Comparison of ENCODE assay signal across 19 mouse cellular contexts in genomic region chr4:149475096-149475495, GRCm38 (mm10). TPM values are rescaled to one million over a fixed set of nuclear protein-coding genes. Genes with fewer than 3 reads are reported as not detected.
"Had no signal": no experiment of that assay in that cellular context is flagged by ENCODE, and none has a peak within 500 bp of the region (broad histone marks: within the 10 kb centered on the region; RNA-seq: fewer than 3 reads in every experiment).

No protein-coding gene starts in this region.

- ATAC-seq: lung, postnatal 0 days had no signal

- H3K4me2 ChIP-seq: kidney, embryonic 15.5 days; liver, embryonic 11.5 days; liver, embryonic 15.5 days had no signal

- H3K9me3 ChIP-seq: kidney, embryonic 15.5 days; limb, embryonic 10.5 days; liver, embryonic 15.5 days had no signal

- H3K4me1 ChIP-seq: kidney, embryonic 15.5 days; limb, embryonic 10.5 days; liver, embryonic 15.5 days had no signal

- H3K4me3 ChIP-seq: kidney, embryonic 15.5 days; limb, embryonic 10.5 days; liver, embryonic 15.5 days had no signal

- H3K27me3 ChIP-seq: kidney, embryonic 15.5 days; liver, embryonic 15.5 days had no signal

- H3K9ac ChIP-seq: kidney, embryonic 15.5 days; liver, embryonic 15.5 days had no signal

- DNase-seq: kidney, adult 18-20 months; kidney, postnatal 25 days; lung, adult 2 months; lung, postnatal 36 days; midbrain, embryonic 14.5 days; right cerebral cortex, adult 18-20 months; right cerebral cortex, postnatal 25 days; thymus, postnatal 36 days had no signal

- H3K27ac ChIP-seq: kidney, embryonic 15.5 days; limb, embryonic 10.5 days; liver, embryonic 15.5 days had no signal

RNA-seq across cellular contexts. Expression of gene Tmem274, which starts 2.1 kb away (rescaled TPM):
- total RNA-seq: layer of hippocampus, postnatal 10 days; megakaryocyte progenitor cell, adult 5-6 weeks; monocyte, adult 5-6 weeks had no signal
- polyA plus RNA-seq: limb, embryonic 14.5 days; liver, embryonic 11.5 days; liver, embryonic 15.5 days; lung, adult 2 months; lung, postnatal 0 days; midbrain, embryonic 14.5 days; neural tube, embryonic 14.5 days; small intestine, adult 2 months had no signal

RNA-seq across cellular contexts. Expression of gene Rbp7, which starts 20.3 kb away (rescaled TPM):
- total RNA-seq: layer of hippocampus, postnatal 10 days; megakaryocyte progenitor cell, adult 5-6 weeks; monocyte, adult 5-6 weeks had no signal
- polyA plus RNA-seq: limb, embryonic 10.5 days; liver, embryonic 11.5 days; liver, embryonic 15.5 days; neural tube, embryonic 14.5 days had no signal
